Mouse (Mus musculus): ENCODE results near the gene Hhatl. TPM values are rescaled to one million over a fixed set of nuclear protein-coding genes. Genes with fewer than 3 reads are reported as not detected.

Gene Hhatl
- polyA plus RNA-seq, 1 experiment from 2014 or later, result not detected

DNA sequence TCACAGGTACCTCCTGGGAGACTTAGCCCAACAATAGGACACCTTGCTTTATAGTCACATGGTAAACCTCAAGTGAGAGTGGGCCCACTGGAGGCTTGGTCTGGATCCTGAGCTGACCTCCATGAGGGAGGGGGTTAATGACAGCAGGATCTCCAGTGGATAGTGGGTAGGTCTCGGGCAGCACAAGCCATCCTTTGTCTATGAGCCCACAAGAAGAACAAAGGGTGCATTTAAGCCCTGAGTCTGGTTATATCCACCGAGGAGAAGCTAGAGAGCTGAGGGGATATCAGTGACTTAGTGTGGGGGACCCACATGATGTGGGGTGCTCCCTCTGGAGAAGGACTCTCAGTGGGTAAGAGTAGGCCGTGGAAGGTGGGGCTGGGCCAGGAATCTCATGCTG lies 16.2 kb upstream of the Hhatl start:
- ATAC-seq (no peak), DNase-seq (no peak)
- Histone ChIP-seq H3K27me3 (ENCODE audit: insufficient read depth, low read length) (no peaks in the 10 kb centered on the region), H3K36me3 (replicated peaks; ENCODE audit: insufficient read depth, low read length) (no peaks in the 10 kb centered on the region), H3K9ac (replicated peaks) (no peak overlapping the region), H3K9me3 (ENCODE audit: low read length) (no peaks in the 10 kb centered on the region), H3K4me1 (ENCODE audit: insufficient read depth) (no peaks in the 10 kb centered on the region), H3K4me3 (ENCODE audit: low read depth, low read length) (no peak overlapping the region), H3K4me2 (ENCODE audit: low read depth, low read length) (no peak overlapping the region), H3K27ac (ENCODE audit: low read depth) (no peak overlapping the region)
- WGBS (ENCODE audit: insufficient replicate concordance), result 58% methylated on average over 3 of the region's 3 CpGs
- TF ChIP-seq EP300 (IDR thresholded peaks at IDR 0.05; ENCODE audit: low read depth) (no peak), CTCF (IDR thresholded peaks at IDR 0.05; ENCODE audit: low read depth) (no peak)

DNA sequence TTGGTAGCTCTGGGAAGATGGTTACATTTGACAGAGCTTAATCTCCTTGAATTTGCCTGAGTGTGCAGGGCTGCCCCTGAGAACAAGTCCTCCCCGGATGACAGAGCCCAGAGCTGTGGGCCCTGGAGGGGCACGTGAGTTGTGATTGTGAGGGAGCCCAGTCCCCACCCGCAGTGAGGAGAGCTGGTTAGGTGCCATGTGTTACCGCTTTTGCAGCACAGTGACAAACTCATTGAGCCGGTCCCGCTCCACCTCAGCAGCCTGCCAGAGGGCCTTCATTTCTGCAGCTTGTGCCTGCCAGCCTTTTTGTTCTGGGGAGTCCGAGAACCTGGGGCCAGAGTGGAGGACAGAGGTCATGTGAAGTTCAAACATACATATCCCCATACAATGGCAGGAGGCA lies 15.6 kb upstream of the Hhatl start:
- H3K9ac ChIP-seq (replicated peaks), result no peak overlapping the region
- no peak for ATAC-seq
- no peaks in the 10 kb centered on the region for H3K9me3 ChIP-seq (ENCODE audit: low read length)
- no peaks in the 10 kb centered on the region for H3K27me3 ChIP-seq (ENCODE audit: insufficient read depth, low read length)
- H3K4me3 ChIP-seq (ENCODE audit: low read depth, low read length), result no peak overlapping the region
- H3K36me3 ChIP-seq (replicated peaks; ENCODE audit: insufficient read depth, low read length), result no peaks in the 10 kb centered on the region
- H3K4me1 ChIP-seq (ENCODE audit: insufficient read depth), result no peaks in the 10 kb centered on the region
- WGBS (ENCODE audit: insufficient replicate concordance), result 71% methylated on average over 7 of the region's 7 CpGs
- TF ChIP-seq EP300 (IDR thresholded peaks at IDR 0.05; ENCODE audit: low read depth), result no peak
- no peak for TF ChIP-seq CTCF (IDR thresholded peaks at IDR 0.05; ENCODE audit: low read depth)
- no peak for DNase-seq
- no peak overlapping the region for H3K4me2 ChIP-seq (ENCODE audit: low read depth, low read length)
- no peak overlapping the region for H3K27ac ChIP-seq (ENCODE audit: low read depth)

DNA sequence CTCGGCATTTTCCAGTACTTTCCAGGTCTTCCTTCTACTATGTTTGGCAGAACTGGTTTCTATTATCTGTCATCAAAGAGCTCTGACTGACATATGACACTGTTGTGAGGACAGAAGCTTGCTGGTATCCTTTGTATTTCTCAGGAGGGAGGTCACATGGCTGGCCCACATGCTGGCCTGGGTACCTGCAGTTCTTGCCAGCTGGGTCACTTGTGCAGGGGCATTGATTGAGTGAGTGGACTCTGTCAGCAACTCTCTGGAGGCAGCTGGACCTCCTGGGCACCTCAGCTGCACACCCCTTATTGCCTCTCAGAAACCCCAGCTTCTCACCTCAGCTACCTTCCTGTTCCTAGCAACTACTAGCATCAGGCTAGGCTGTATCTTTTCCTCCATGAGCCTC lies 15.2 kb upstream of the Hhatl start:
- Histone ChIP-seq H3K27ac (ENCODE audit: low read depth) (no peak overlapping the region), H3K4me1 (ENCODE audit: insufficient read depth) (no peaks in the 10 kb centered on the region), H3K27me3 (ENCODE audit: insufficient read depth, low read length) (no peaks in the 10 kb centered on the region), H3K4me2 (ENCODE audit: low read depth, low read length) (no peak overlapping the region), H3K9me3 (ENCODE audit: low read length) (no peaks in the 10 kb centered on the region), H3K36me3 (replicated peaks; ENCODE audit: insufficient read depth, low read length) (no peaks in the 10 kb centered on the region), H3K9ac (replicated peaks) (no peak overlapping the region), H3K4me3 (ENCODE audit: low read depth, low read length) (no peak overlapping the region)
- ATAC-seq (no peak), DNase-seq (no peak)
- TF ChIP-seq EP300 (IDR thresholded peaks at IDR 0.05; ENCODE audit: low read depth) (no peak), CTCF (IDR thresholded peaks at IDR 0.05; ENCODE audit: low read depth) (no peak)
- whole genome bisulfite sequencing (ENCODE audit: insufficient replicate concordance), result 78% methylated on average over 1 of the region's 1 CpGs

DNA sequence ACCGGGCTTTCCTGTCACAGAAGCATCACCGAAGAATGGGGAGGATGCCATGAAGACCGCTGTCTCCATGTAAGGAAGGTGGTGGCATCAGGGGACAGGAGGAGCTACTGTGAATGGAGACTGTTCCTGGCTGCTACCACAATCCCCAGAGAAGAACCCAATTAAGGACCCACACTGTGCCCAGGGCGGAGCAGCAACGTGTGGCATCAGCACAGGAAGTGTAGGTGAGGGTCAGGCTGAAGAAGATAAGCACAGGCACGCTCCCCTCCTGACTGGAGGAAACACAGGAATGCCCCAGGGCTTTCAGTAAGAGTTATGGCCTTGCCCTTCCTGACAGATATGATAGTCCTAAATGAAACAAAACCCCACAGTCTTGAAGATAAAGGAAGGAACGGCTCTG lies 10.4 kb upstream of the Hhatl start:
- Histone ChIP-seq H3K4me1 (ENCODE audit: insufficient read depth) (0 out of 2 replicates have a peak, but pooled peaks cover 4% of the 10 kb centered on the region), H3K9ac (replicated peaks) (no peak overlapping the region), H3K27me3 (ENCODE audit: insufficient read depth, low read length) (no peaks in the 10 kb centered on the region), H3K4me2 (ENCODE audit: low read depth, low read length) (no peak overlapping the region), H3K36me3 (replicated peaks; ENCODE audit: insufficient read depth, low read length) (no peaks in the 10 kb centered on the region), H3K27ac (ENCODE audit: low read depth) (no peak overlapping the region), H3K9me3 (ENCODE audit: low read length) (no peaks in the 10 kb centered on the region), H3K4me3 (ENCODE audit: low read depth, low read length) (no peak overlapping the region)
- ATAC-seq (no peak), DNase-seq (no peak)
- TF ChIP-seq CTCF (IDR thresholded peaks at IDR 0.05; ENCODE audit: low read depth) (no peak), EP300 (IDR thresholded peaks at IDR 0.05; ENCODE audit: low read depth) (no peak)
- WGBS (ENCODE audit: insufficient replicate concordance), result 35% methylated on average over 7 of the region's 7 CpGs

DNA sequence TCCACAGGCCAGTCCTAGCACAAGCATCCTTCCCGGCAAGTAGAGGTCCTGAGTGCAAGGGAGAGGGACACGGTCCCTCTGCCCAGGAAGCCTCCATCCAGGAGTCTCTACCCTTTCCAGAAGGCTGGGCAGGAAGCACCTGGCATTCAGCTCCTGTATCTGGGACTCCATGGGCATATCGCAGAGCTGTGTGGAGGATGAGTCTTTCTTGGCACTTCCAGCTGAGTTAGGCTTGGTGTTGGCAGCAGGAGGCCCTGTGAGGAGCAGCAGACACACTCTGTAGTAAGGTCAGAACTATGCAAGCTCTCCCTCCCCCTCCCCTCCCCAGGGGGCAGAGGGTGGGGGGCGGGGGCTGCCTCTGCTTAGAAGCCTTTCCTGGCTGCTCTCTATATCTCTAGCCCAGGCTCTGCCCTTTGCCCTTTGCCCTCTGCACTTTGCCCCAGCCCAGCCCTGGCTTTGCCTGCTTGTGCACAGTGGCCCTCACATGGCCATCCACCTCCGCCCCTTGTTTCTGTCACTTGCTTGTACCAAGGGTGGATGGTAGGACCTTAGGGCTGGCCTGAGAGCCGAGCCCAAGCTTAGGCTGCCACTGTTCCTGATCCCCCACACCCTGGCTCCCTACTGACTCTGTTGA lies 6.7 kb upstream of the Hhatl start:
- H3K4me1 ChIP-seq (ENCODE audit: insufficient read depth), result 0 out of 2 replicates have a peak, but pooled peaks cover 4% of the 10 kb centered on the region
- H3K27ac ChIP-seq (ENCODE audit: low read depth), result no peak overlapping the region
- no peak overlapping the region for H3K4me3 ChIP-seq (ENCODE audit: low read depth, low read length)
- DNase-seq, result no peak
- H3K4me2 ChIP-seq (ENCODE audit: low read depth, low read length), result no peak overlapping the region
- WGBS (ENCODE audit: insufficient replicate concordance), result 38% methylated on average over 6 of the region's 6 CpGs
- H3K36me3 ChIP-seq (replicated peaks; ENCODE audit: insufficient read depth, low read length), result no peaks in the 10 kb centered on the region
- H3K27me3 ChIP-seq (ENCODE audit: insufficient read depth, low read length), result no peaks in the 10 kb centered on the region
- H3K9ac ChIP-seq (replicated peaks), result no peak overlapping the region
- no peaks in the 10 kb centered on the region for H3K9me3 ChIP-seq (ENCODE audit: low read length)
- no peak for TF ChIP-seq EP300 (IDR thresholded peaks at IDR 0.05; ENCODE audit: low read depth)
- ATAC-seq, result peak; percentile 15; the same call in 1 of the 2 replicates

DNA sequence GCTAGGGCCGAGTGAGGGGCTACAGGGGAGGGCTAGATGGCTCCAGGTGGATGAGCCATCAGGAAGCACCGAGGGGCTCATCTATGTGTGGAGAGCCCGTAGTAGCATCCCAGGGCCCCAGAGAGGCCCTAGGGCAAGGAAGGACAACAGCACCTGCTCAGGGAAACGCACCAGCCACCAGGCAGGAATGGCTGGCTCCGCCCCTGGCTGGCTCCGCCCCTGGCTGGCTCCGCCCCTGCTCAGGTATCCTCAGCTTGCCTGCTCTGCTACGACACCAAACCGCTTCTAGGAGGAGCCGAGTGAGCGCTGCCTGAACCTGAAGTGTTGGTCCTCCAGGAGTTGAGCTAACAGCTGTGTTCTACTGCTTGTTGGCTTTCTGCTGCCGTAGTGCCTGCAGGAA lies 5.4 kb upstream of the Hhatl start:
- WGBS (ENCODE audit: insufficient replicate concordance), result 20% methylated on average over 12 of the region's 12 CpGs
- Histone ChIP-seq H3K4me1 (ENCODE audit: insufficient read depth) (0 out of 2 replicates have a peak, but pooled peaks cover 4% of the 10 kb centered on the region), H3K27me3 (ENCODE audit: insufficient read depth, low read length) (no peaks in the 10 kb centered on the region), H3K27ac (ENCODE audit: low read depth) (no peak overlapping the region), H3K9ac (replicated peaks) (no peak overlapping the region), H3K9me3 (ENCODE audit: low read length) (no peaks in the 10 kb centered on the region), H3K36me3 (replicated peaks; ENCODE audit: insufficient read depth, low read length) (no peaks in the 10 kb centered on the region), H3K4me3 (ENCODE audit: low read depth, low read length) (no peak overlapping the region), H3K4me2 (ENCODE audit: low read depth, low read length) (no peak overlapping the region)
- no peak for TF ChIP-seq CTCF (IDR thresholded peaks at IDR 0.05; ENCODE audit: low read depth)
- TF ChIP-seq EP300 (IDR thresholded peaks at IDR 0.05; ENCODE audit: low read depth), result no peak
- peak; percentile 55 for DNase-seq
- no peak for ATAC-seq

Data from liver, postnatal 0 days (tissue).